Mouse (Mus musculus) forelimb bud, embryonic 11.5 days (tissue): ENCODE results near the gene Gtf2h1.

Experiments used
- DNase-seq: peaks from one replicate; pipeline ENCODE4 v3.0.0-alpha.2; 2012; ENCODE audit warnings: low read depth, low spot score

Gene Gtf2h1

GRCm38 (mm10) chr7:46851026-46851425 lies 55.1 kb downstream of the Gtf2h1 start:
- no peak for DNase-seq

DNA sequence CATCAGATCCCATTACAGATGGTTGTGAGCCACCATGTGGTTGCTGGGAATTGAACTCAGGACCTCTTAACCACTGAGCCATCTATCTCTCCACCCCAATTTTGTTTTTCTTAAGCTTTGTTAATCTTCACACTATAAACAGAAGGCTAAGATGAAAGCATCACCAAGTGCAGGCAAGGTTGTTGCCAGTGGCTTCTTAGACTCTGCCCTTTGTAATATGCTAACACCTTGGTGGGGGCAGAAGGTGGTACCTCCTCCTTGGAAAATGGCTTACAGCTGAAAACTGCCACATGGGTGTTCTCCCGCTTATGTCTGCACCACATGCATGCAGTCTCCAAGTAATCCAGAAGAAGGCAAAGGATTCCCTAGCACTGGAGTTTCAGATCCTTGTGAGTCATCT lies 56.8 kb downstream of the Gtf2h1 start:
- no peak for DNase-seq

DNA sequence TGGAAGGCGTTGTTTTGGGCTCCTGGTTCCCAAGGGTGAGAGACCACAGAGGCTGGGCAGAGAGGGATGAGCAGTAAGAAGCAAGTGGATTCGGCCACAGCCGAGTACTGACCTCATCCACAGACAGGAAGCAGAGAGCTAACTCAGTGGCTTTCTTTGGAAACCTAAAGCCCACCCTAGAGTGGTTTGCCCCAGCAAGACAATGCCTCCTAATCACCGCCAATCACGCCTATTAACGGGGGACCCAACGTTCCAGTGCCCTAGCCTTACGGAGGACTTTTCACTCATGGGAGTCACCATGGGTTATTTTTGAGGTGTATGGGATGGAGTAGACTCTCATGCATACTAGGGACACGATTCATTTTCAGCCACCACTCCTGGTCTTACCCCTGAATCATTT lies 57.5 kb downstream of the Gtf2h1 start:
- no peak for DNase-seq

DNA sequence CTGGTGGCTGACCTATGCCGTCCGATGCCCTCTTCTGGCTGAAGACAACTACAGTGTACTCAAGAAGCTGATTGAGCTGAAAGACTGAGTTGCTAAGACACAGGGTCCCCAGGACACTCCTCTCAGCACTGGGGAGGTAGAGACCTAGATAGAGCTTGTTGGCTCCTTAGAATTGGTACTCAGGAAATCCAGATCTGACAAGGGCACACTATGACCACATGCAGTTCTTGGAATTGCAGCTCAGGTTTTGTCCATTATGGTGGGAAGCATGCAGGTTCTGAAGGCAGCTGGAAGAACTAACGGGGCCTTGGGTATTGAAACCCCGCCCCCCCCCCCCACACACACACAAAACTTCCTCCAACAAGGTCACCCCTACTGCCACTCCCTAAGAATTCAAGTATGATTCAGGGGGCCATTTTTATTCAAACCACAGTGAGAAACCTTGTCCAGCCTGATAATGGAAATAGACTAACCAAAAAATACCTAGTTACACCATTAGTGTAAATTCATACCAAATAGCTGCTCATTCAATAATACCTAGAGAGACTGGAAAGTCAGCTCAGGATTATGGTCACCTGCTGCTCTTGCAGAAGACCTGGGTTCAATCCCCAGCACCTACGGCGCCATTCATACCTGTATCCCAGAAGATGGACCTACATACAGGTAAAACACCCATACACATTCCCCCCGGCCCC lies 60.1 kb downstream of the Gtf2h1 start:
- DNase-seq: no peak

GRCm38 (mm10) chr7:46857436-46857835 lies 61.5 kb downstream of the Gtf2h1 start:
- DNase-seq: no peak

GRCm38 (mm10) chr7:46859031-46859430 lies 63.1 kb downstream of the Gtf2h1 start:
- DNase-seq: no peak

GRCm38 (mm10) chr7:46860996-46861395 lies 65.1 kb downstream of the Gtf2h1 start, which contains the start of gene Ldhc:
Gene Ldhc (plus strand): TSS chr7:46861203.
- DNase-seq: no peak

GRCm38 (mm10) chr7:46871988-46872387 lies 76.1 kb downstream of the Gtf2h1 start:
- DNase-seq: no peak
